Comparison of ENCODE assay signal across 8 mouse cellular contexts in genomic region chr14:55814885-55815284, GRCm38 (mm10). TPM values are rescaled to one million over a fixed set of nuclear protein-coding genes. Genes with fewer than 3 reads are reported as not detected.
DNase-seq lines count a peak whose midpoint lies in the region; ATAC-seq and TF ChIP-seq lines count a peak whose summit lies in the region.

No protein-coding gene starts in this region.

- intact Hi-C loops in heart, postnatal 10 days (cut with DNase I): no loop called here

- peaks cover 16% of the 10 kb centered on the region for H3K9me3 ChIP-seq in ES-Bruce4 (replicated peaks; ENCODE audit: control insufficient read depth, insufficient read depth, low read length, poor library complexity, severe bottlenecking)
- no peaks in the 10 kb centered on the region for H3K9me3 ChIP-seq in embryonic facial prominence, embryonic 15.5 days (replicated peaks)
- no peaks in the 10 kb centered on the region for H3K9me3 ChIP-seq in lung, embryonic 16.5 days (ENCODE audit: control insufficient read depth, low read length)

- 17% methylated on average over 16 of the region's 16 CpGs for WGBS in embryonic facial prominence, embryonic 15.5 days
- 12% methylated on average over 16 of the region's 16 CpGs for WGBS in lung, embryonic 16.5 days

- H3K4me1 ChIP-seq in ES-Bruce4 (ENCODE audit: control insufficient read depth, insufficient read depth, low read length): no peaks in the 10 kb centered on the region
- peaks cover 9% of the 10 kb centered on the region for H3K4me1 ChIP-seq in embryonic facial prominence, embryonic 15.5 days
- H3K4me1 ChIP-seq in lung, embryonic 16.5 days (replicated peaks; ENCODE audit: control insufficient read depth, insufficient read depth, low read length): peaks cover 6% of the 10 kb centered on the region

- peak overlapping the region; percentile 61 for H3K4me3 ChIP-seq in ES-Bruce4 (ENCODE audit: low read depth, low read length)
- peak overlapping the region; percentile 43 for H3K4me3 ChIP-seq in embryonic facial prominence, embryonic 15.5 days (replicated peaks)
- H3K4me3 ChIP-seq in lung, embryonic 16.5 days (ENCODE audit: low read length): peak overlapping the region; percentile 49

- no peaks in the 10 kb centered on the region for H3K27me3 ChIP-seq in ES-Bruce4 (ENCODE audit: control insufficient read depth, insufficient read depth, low read length, poor library complexity, severe bottlenecking)
- H3K27me3 ChIP-seq in embryonic facial prominence, embryonic 15.5 days: no peaks in the 10 kb centered on the region
- H3K27me3 ChIP-seq in lung, embryonic 16.5 days (ENCODE audit: control insufficient read depth, insufficient read depth, low read depth, low read length): no peaks in the 10 kb centered on the region

- H3K36me3 ChIP-seq in ES-Bruce4 (ENCODE audit: control insufficient read depth, insufficient read depth, low read length, poor library complexity, severe bottlenecking): no peaks in the 10 kb centered on the region
- no peaks in the 10 kb centered on the region for H3K36me3 ChIP-seq in embryonic facial prominence, embryonic 15.5 days
- H3K36me3 ChIP-seq in lung, embryonic 16.5 days (ENCODE audit: control insufficient read depth, insufficient read depth, low read length): no peaks in the 10 kb centered on the region

- H3K4me2 ChIP-seq in embryonic facial prominence, embryonic 15.5 days (replicated peaks): peak overlapping the region; percentile 63
- H3K4me2 ChIP-seq in lung, embryonic 16.5 days (ENCODE audit: low read depth, low read length): peak overlapping the region; percentile 64

- peak; percentile 18 for TF ChIP-seq POLR2A in ES-Bruce4 (IDR thresholded peaks at IDR 0.05; ENCODE audit: insufficient read depth, low read length)

- no peak for ATAC-seq in embryonic facial prominence, embryonic 15.5 days (ENCODE audit: insufficient number of reproducible peaks, low FRiP score, low TSS enrichment, low read depth)
- peak; percentile 60 for ATAC-seq in lung, embryonic 16.5 days (ENCODE audit: low read depth)
- ATAC-seq in erythroid progenitor cell, adult 5-6 weeks (replicated peaks; ENCODE audit: low FRiP score, poor library complexity, severe bottlenecking): no peak

- DNase-seq in adrenal gland, postnatal 36 days: peak; percentile 82 to 86
- DNase-seq in heart, postnatal 10 days: peak; percentile 65 to 80
- DNase-seq in kidney, postnatal 36 days: peak; percentile 91 to 92
- peak; percentile 88 for DNase-seq in retina, postnatal 1 day

- H3K9ac ChIP-seq in ES-Bruce4 (ENCODE audit: low read depth, poor library complexity, severe bottlenecking): peak overlapping the region; percentile 52
- H3K9ac ChIP-seq in embryonic facial prominence, embryonic 15.5 days: 0 out of 2 replicates have a peak overlapping the region, but pooled peaks have one; percentile 9
- peak overlapping the region; percentile 48 for H3K9ac ChIP-seq in lung, embryonic 16.5 days (ENCODE audit: low read length)

- TF ChIP-seq EP300 in ES-Bruce4 (IDR thresholded peaks at IDR 0.05; ENCODE audit: insufficient read depth, low read depth, low read length): no peak

- no peak for TF ChIP-seq CTCF in ES-Bruce4 (IDR thresholded peaks at IDR 0.05; ENCODE audit: low read depth, low read length)

- H3K27ac ChIP-seq in ES-Bruce4 (ENCODE audit: insufficient read depth, low read length): no peak overlapping the region
- no peak overlapping the region for H3K27ac ChIP-seq in embryonic facial prominence, embryonic 15.5 days (replicated peaks)
- H3K27ac ChIP-seq in lung, embryonic 16.5 days (ENCODE audit: low read length): 0 out of 2 replicates have a peak overlapping the region, but pooled peaks have one; percentile 3

RNA-seq across cellular contexts. Expression of gene Nfatc4, which starts 8.1 kb away (rescaled TPM):
- 57.0 and 57.7 TPM in 2 replicates for polyA plus RNA-seq in ES-Bruce4 (2011; ENCODE audit: insufficient read depth, insufficient read length, low read depth, missing spikeins)
- 10 to 100 TPM; 19.2 to 26.0 TPM for total RNA-seq in adrenal gland, postnatal 36 days (2021)
- polyA plus RNA-seq in embryonic facial prominence, embryonic 15.5 days (2015; fragmentation: Nextera tagmentation; extraction: Ambion mirVana): 106 and 115 TPM in 2 replicates
- total RNA-seq in heart, postnatal 10 days (2021): 10 to 100 TPM; 11.1 to 12.1 TPM
- 48.2 and 48.5 TPM in 2 replicates for polyA plus RNA-seq in lung, embryonic 16.5 days (2015; fragmentation: Nextera tagmentation; extraction: Ambion mirVana)
- not detected in 2 replicates for total RNA-seq in erythroid progenitor cell, adult 5-6 weeks (2015; ENCODE audit: low replicate concordance)
- total RNA-seq in erythroid progenitor cell, adult 5-6 weeks (2017; ENCODE audit: low replicate concordance): not detected in 2 replicates

RNA-seq across cellular contexts. Expression of gene Ripk3, which starts 26.2 kb away (rescaled TPM):
- polyA plus RNA-seq in ES-Bruce4 (2011; ENCODE audit: insufficient read depth, insufficient read length, low read depth, missing spikeins): 11.0 and 16.4 TPM in 2 replicates
- total RNA-seq in adrenal gland, postnatal 36 days (2021): 1 to 10 TPM; 4.5 to 5.3 TPM
- polyA plus RNA-seq in embryonic facial prominence, embryonic 15.5 days (2015; fragmentation: Nextera tagmentation; extraction: Ambion mirVana): 34.5 and 41.3 TPM in 2 replicates
- total RNA-seq in heart, postnatal 10 days (2021): 1 to 10 TPM; 6.6 to 9.7 TPM
- polyA plus RNA-seq in lung, embryonic 16.5 days (2015; fragmentation: Nextera tagmentation; extraction: Ambion mirVana): 38.9 and 40.8 TPM in 2 replicates
- total RNA-seq in erythroid progenitor cell, adult 5-6 weeks (2015; ENCODE audit: low replicate concordance): 18.4 and 28.1 TPM in 2 replicates
- total RNA-seq in erythroid progenitor cell, adult 5-6 weeks (2017; ENCODE audit: low replicate concordance): 2.3 and 33.1 TPM in 2 replicates

RNA-seq across cellular contexts. Expression of gene Adcy4, which starts 31.0 kb away (rescaled TPM):
- polyA plus RNA-seq in ES-Bruce4 (2011; ENCODE audit: insufficient read depth, insufficient read length, low read depth, missing spikeins): 0.30 and 1.2 TPM in 2 replicates
- 10 to 100 TPM in 1 of 2 experiments, 1 to 10 TPM in 1; 6.7 to 13.8 TPM for total RNA-seq in adrenal gland, postnatal 36 days (2021)
- 17.4 and 22.2 TPM in 2 replicates for polyA plus RNA-seq in embryonic facial prominence, embryonic 15.5 days (2015; fragmentation: Nextera tagmentation; extraction: Ambion mirVana)
- total RNA-seq in heart, postnatal 10 days (2021): 10 to 100 TPM; 21.1 to 21.9 TPM
- polyA plus RNA-seq in lung, embryonic 16.5 days (2015; fragmentation: Nextera tagmentation; extraction: Ambion mirVana): 20.0 and 20.8 TPM in 2 replicates
- not detected in 2 replicates for total RNA-seq in erythroid progenitor cell, adult 5-6 weeks (2015; ENCODE audit: low replicate concordance)
- total RNA-seq in erythroid progenitor cell, adult 5-6 weeks (2017; ENCODE audit: low replicate concordance): not detected in 2 replicates

RNA-seq across cellular contexts. Expression of gene Nynrin, which starts 38.9 kb away (rescaled TPM):
- polyA plus RNA-seq in ES-Bruce4 (2011; ENCODE audit: insufficient read depth, insufficient read length, low read depth, missing spikeins): 21.5 and 24.6 TPM in 2 replicates
- 10 to 100 TPM in 1 of 2 experiments, 1 to 10 TPM in 1; 9.4 to 10.7 TPM for total RNA-seq in adrenal gland, postnatal 36 days (2021)
- polyA plus RNA-seq in embryonic facial prominence, embryonic 15.5 days (2015; fragmentation: Nextera tagmentation; extraction: Ambion mirVana): 20.8 and 25.0 TPM in 2 replicates
- total RNA-seq in heart, postnatal 10 days (2021): 10 to 100 TPM; 24.1 to 27.6 TPM
- 16.9 and 18.8 TPM in 2 replicates for polyA plus RNA-seq in lung, embryonic 16.5 days (2015; fragmentation: Nextera tagmentation; extraction: Ambion mirVana)
- total RNA-seq in erythroid progenitor cell, adult 5-6 weeks (2015; ENCODE audit: low replicate concordance): under 0.01 and 4.2 TPM in 2 replicates
- total RNA-seq in erythroid progenitor cell, adult 5-6 weeks (2017; ENCODE audit: low replicate concordance): 0.26 and 0.45 TPM in 2 replicates

RNA-seq across cellular contexts. Expression of gene Ltb4r1, which starts 49.1 kb away (rescaled TPM):
- 2.6 and 3.0 TPM in 2 replicates for polyA plus RNA-seq in ES-Bruce4 (2011; ENCODE audit: insufficient read depth, insufficient read length, low read depth, missing spikeins)
- under 1 TPM; 0.66 to 0.79 TPM for total RNA-seq in adrenal gland, postnatal 36 days (2021)
- polyA plus RNA-seq in embryonic facial prominence, embryonic 15.5 days (2015; fragmentation: Nextera tagmentation; extraction: Ambion mirVana): 1.8 and 2.1 TPM in 2 replicates
- under 1 TPM; 0.67 to 0.74 TPM for total RNA-seq in heart, postnatal 10 days (2021)
- polyA plus RNA-seq in lung, embryonic 16.5 days (2015; fragmentation: Nextera tagmentation; extraction: Ambion mirVana): 2.6 and 3.5 TPM in 2 replicates
- total RNA-seq in erythroid progenitor cell, adult 5-6 weeks (2015; ENCODE audit: low replicate concordance): 8.8 and 11.9 TPM in 2 replicates
- 2.8 and 8.9 TPM in 2 replicates for total RNA-seq in erythroid progenitor cell, adult 5-6 weeks (2017; ENCODE audit: low replicate concordance)

Comparison
In these comparisons a context has a peak if more than half of its experiments do, and no peak if none do; other contexts are left out.
1. RNA of gene Nfatc4, which starts 8.1 kb away (total RNA-seq): 19.2 to 26.0 TPM in adrenal gland, postnatal 36 days and 11.1 to 12.1 TPM in heart, postnatal 10 days; not detected in erythroid progenitor cell, adult 5-6 weeks; every median in the first group is over 10 times any median in the second.
2. RNA of gene Adcy4, which starts 31.0 kb away (total RNA-seq): 21.1 to 21.9 TPM in heart, postnatal 10 days and 6.7 to 13.8 TPM in adrenal gland, postnatal 36 days; not detected in erythroid progenitor cell, adult 5-6 weeks; every median in the first group is over 4 times any median in the second.
3. Peak in every context shown above with its lines, with median percentiles within 50 percentile points of each other: H3K4me3 ChIP-seq, H3K9ac ChIP-seq and DNase-seq.